Mouse (Mus musculus) heart, postnatal 0 days (tissue): ENCODE measurements at regions not wholly inside any gene's neighbourhood (a gene's known extent, or its start where the extent isn't known, plus 50 kb on each side); places are given as distances from the start of the nearest gene placed in this dataset.

ENCODE experiments used
- ATAC-seq: fragments of 200-750 bp; cut with Nextera tagmentation; 2 replicates; pipeline ENCODE4 v1.8.0; 2017; ENCODE audit warnings: low read depth, moderate number of reproducible peaks, moderate library complexity; ENCODE audit not compliant: insufficient read depth
- DNase-seq: peaks from one replicate; pipeline ENCODE4 v3.0.0-alpha.2; 2016; ENCODE audit warnings: low spot score
- H3K27ac ChIP-seq: fragments of 300-500 bp; sonication (generic); 2 replicates; pipeline ENCODE4 v1.5.1; 2014; ENCODE audit warnings: low read depth, mild to moderate bottlenecking
- H3K27me3 ChIP-seq: fragments of 300-500 bp; sonication (generic); 2 replicates; pipeline ENCODE4 v1.6.1; 2014; ENCODE audit warnings: low read length, mixed read lengths; ENCODE audit not compliant: control insufficient read depth, insufficient read depth
- H3K36me3 ChIP-seq: fragments of 300-500 bp; sonication (generic); replicated peaks from 2 replicates; pipeline ENCODE4 v1.6.1; 2014; ENCODE audit warnings: low read length, mixed read lengths; ENCODE audit not compliant: control insufficient read depth, insufficient read depth
- H3K4me1 ChIP-seq: fragments of 300-500 bp; sonication (generic); 2 replicates; pipeline ENCODE4 v1.6.1; 2014; ENCODE audit warnings: antibody characterized with exemption; ENCODE audit not compliant: control insufficient read depth, insufficient read depth
- H3K4me2 ChIP-seq: fragments of 300-500 bp; sonication (generic); 2 replicates; pipeline ENCODE4 v1.6.1; 2014; ENCODE audit warnings: low read depth, mild to moderate bottlenecking, low read length, moderate library complexity
- H3K4me3 ChIP-seq: fragments of 300-500 bp; sonication (generic); 2 replicates; pipeline ENCODE4 v1.5.1; 2014; ENCODE audit warnings: low read depth, low read length
- H3K9ac ChIP-seq: fragments of 300-500 bp; sonication (generic); replicated peaks from 2 replicates; pipeline ENCODE4 v1.6.1; 2014; ENCODE audit warnings: low read depth, low read length, mixed read lengths
- H3K9me3 ChIP-seq: fragments of 300-500 bp; sonication (generic); replicated peaks from 2 replicates; pipeline ENCODE4 v1.6.1; 2016; ENCODE audit warnings: low read length; ENCODE audit not compliant: control insufficient read depth
- CTCF ChIP-seq: IDR thresholded peaks from 2 replicates; pipeline ENCODE4 v1.5.1; 2016; ENCODE audit warnings: antibody characterized with exemption, control low read depth, low read depth
- EP300 ChIP-seq: IDR thresholded peaks from 2 replicates; pipeline ENCODE4 v1.6.1; 2016; ENCODE audit warnings: antibody characterized with exemption, low read depth
- WGBS: fragments of 180-500 bp; shearing (Covaris S2); extraction: QIAGEN DNeasy Blood & Tissue Kit; methylation state at CpG from one replicate; pipeline ENCODE4 v1.1.7; 2014; 5-methylcytosine and 5-hydroxymethylcytosine counted together

DNA sequence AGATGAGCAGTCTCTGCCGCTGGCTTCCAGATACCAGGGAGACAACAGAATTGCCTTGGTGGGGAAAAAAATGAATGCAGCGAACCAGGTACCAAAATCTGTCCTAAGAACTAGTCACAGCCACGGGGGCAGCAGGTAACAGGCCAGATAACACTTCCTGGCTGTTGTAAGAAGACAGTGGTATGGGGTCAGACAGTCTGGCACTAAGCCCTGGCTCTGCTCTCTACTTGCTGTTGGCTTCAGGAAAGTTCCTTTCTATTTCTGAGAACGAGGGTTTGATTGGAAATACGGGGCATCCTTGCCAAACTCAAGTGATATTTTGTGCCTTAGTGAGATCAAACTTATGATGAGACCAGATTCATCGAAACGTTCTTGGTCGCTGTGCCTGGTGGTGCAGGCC is 380.2 kb upstream of the Kazn start:
- no peak overlapping the region for H3K4me3 ChIP-seq
- TF ChIP-seq EP300, result no peak
- TF ChIP-seq CTCF, result no peak
- 66% methylated on average over 8 of the region's 8 CpGs for WGBS
- H3K36me3 ChIP-seq, result no peaks in the 10 kb centered on the region
- no peaks in the 10 kb centered on the region for H3K4me1 ChIP-seq
- H3K9me3 ChIP-seq, result no peaks in the 10 kb centered on the region
- H3K4me2 ChIP-seq, result no peak overlapping the region
- no peak overlapping the region for H3K9ac ChIP-seq
- H3K27ac ChIP-seq, result no peak overlapping the region
- ATAC-seq (no peak), DNase-seq (no peak)
- H3K27me3 ChIP-seq, result no peaks in the 10 kb centered on the region

GRCm38 (mm10) chr4:142618770-142619169 is 379.6 kb upstream of the Kazn start:
- WGBS, result 40% methylated on average over 4 of the region's 4 CpGs
- ATAC-seq (no peak), DNase-seq (no peak)
- Histone ChIP-seq H3K9ac (no peak overlapping the region), H3K9me3 (0 out of 2 replicates have a peak, but pooled peaks cover under 1% of the 10 kb centered on the region), H3K36me3 (no peaks in the 10 kb centered on the region), H3K27me3 (no peaks in the 10 kb centered on the region), H3K4me2 (no peak overlapping the region), H3K4me1 (no peaks in the 10 kb centered on the region), H3K4me3 (no peak overlapping the region), H3K27ac (no peak overlapping the region)
- no peak for TF ChIP-seq EP300
- TF ChIP-seq CTCF, result no peak

DNA sequence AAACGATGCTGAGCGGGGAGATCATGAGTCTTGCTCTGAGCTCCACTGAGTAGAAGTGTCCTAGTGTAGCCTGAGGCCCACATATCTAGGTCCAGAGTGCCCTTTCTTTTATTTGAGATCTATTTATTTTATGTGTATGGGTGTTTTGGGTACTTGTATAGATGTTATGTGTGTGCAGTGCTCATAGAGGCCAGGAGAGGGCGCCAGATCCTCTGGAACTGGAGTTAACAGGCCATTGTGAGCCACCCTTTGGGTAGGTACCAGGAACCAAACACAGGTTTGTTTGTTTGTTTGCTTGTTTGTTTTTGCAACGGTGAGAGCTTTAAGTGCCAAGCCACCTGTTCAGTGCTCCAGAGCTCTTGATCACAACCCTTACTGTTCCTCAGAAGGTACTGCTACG is 378.5 kb upstream of the Kazn start:
- Histone ChIP-seq H3K9ac (no peak overlapping the region), H3K27ac (no peak overlapping the region), H3K36me3 (no peaks in the 10 kb centered on the region), H3K4me2 (no peak overlapping the region), H3K4me1 (no peaks in the 10 kb centered on the region), H3K27me3 (no peaks in the 10 kb centered on the region), H3K4me3 (no peak overlapping the region), H3K9me3 (0 out of 2 replicates have a peak, but pooled peaks cover 7% of the 10 kb centered on the region)
- ATAC-seq, result no peak
- 59% methylated on average over 5 of the region's 5 CpGs for WGBS
- TF ChIP-seq CTCF (peak; percentile 27; the same call in 1 of the 2 replicates), EP300 (no peak)
- DNase-seq, result no peak

GRCm38 (mm10) chr4:142616901-142617300 is 377.7 kb upstream of the Kazn start:
- no peak for DNase-seq
- Histone ChIP-seq H3K4me2 (no peak overlapping the region), H3K4me1 (no peaks in the 10 kb centered on the region), H3K9me3 (0 out of 2 replicates have a peak, but pooled peaks cover 7% of the 10 kb centered on the region), H3K27ac (no peak overlapping the region), H3K36me3 (no peaks in the 10 kb centered on the region), H3K4me3 (no peak overlapping the region), H3K9ac (no peak overlapping the region), H3K27me3 (no peaks in the 10 kb centered on the region)
- no peak for TF ChIP-seq CTCF
- TF ChIP-seq EP300, result no peak
- WGBS, result 76% methylated on average over 7 of the region's 7 CpGs
- ATAC-seq, result no peak

GRCm38 (mm10) chr4:142605098-142605497 is 365.9 kb upstream of the Kazn start:
- no peaks in the 10 kb centered on the region for H3K27me3 ChIP-seq
- no peak overlapping the region for H3K27ac ChIP-seq
- H3K4me2 ChIP-seq, result no peak overlapping the region
- no peaks in the 10 kb centered on the region for H3K4me1 ChIP-seq
- 85% methylated on average over 3 of the region's 3 CpGs for WGBS
- DNase-seq (no peak), ATAC-seq (no peak)
- H3K4me3 ChIP-seq, result no peak overlapping the region
- no peaks in the 10 kb centered on the region for H3K36me3 ChIP-seq
- H3K9ac ChIP-seq, result no peak overlapping the region
- peaks cover 5% of the 10 kb centered on the region; the same call in 1 of the 2 replicates for H3K9me3 ChIP-seq
- TF ChIP-seq CTCF (no peak), EP300 (no peak)

DNA sequence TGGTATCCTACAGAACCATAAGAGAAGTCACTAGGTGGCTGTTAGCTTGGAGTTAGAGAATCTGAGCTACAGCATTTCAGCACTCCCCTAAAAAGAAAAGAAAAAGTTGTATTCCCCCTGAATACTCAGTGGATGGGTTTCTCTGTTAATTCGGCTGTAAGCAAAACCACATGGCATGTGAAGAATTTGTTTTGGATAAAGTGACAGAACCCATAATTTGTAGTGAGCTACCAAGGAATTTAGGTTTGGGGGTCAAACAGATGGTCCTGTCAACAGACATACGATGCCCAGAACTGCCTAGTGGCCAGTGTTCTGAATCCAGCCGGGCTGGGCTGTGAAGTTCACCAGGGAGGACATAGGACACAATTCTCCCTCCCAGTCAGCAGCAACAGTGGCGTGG is 358.0 kb upstream of the Kazn start:
- H3K27me3 ChIP-seq, result no peaks in the 10 kb centered on the region
- no peak for ATAC-seq
- WGBS, result 56% methylated on average over 4 of the region's 4 CpGs

More for the DNA sequence above, 358.0 kb upstream of the Kazn start:
- Histone ChIP-seq H3K4me1 (no peaks in the 10 kb centered on the region), H3K9me3 (no peaks in the 10 kb centered on the region), H3K36me3 (no peaks in the 10 kb centered on the region), H3K9ac (no peak overlapping the region), H3K27ac (no peak overlapping the region), H3K4me3 (no peak overlapping the region), H3K4me2 (no peak overlapping the region)
- no peak for DNase-seq
- TF ChIP-seq CTCF (no peak), EP300 (no peak)
